Mouse (Mus musculus) MEL (cell line): ENCODE results near the gene Pigyl. TPM values are rescaled to one million over a fixed set of nuclear protein-coding genes. Genes with fewer than 3 reads are reported as not detected.

Source experiments
- DNase-seq: peaks from one replicate; pipeline ENCODE4 v3.0.0; 2011; ENCODE audit warnings: low read depth, low spot score
- H3K27ac ChIP-seq: 2 replicates; pipeline ENCODE4 v1.5.1; 2012; ENCODE audit warnings: low read depth, mild to moderate bottlenecking, control low read depth, low read length, moderate library complexity; ENCODE audit not compliant: control insufficient read depth
- H3K27me3 ChIP-seq, 2 experiments: fragments of 150-350 bp in 1 of 2; sonication (generic) in 1 of 2; 2 replicates each; pipeline ENCODE4 v1.6.1; 2012; ENCODE audit warnings: low read length in 2 of 2, mild to moderate bottlenecking in 2 of 2, improper control_type of control experiment in 1 of 2, moderate library complexity in 1 of 2; ENCODE audit not compliant: insufficient read depth in 2 of 2, control insufficient read depth in 1 of 2
- H3K36me3 ChIP-seq, 2 experiments: 2 replicates each; pipeline ENCODE4 v1.6.1; 2012 to 2014; ENCODE audit warnings: low read length in 2 of 2, improper control_type of control experiment in 1 of 2, inconsistent platforms in 1 of 2, mild to moderate bottlenecking in 1 of 2; ENCODE audit not compliant: insufficient read depth in 2 of 2, control insufficient read depth in 1 of 2
- H3K4me1 ChIP-seq, 2 experiments: fragments of 150-350 bp in 1 of 2; sonication (generic) in 1 of 2; 2 replicates each; pipeline ENCODE4 v1.6.1; 2012; ENCODE audit warnings: low read length in 2 of 2, improper control_type of control experiment in 1 of 2, mild to moderate bottlenecking in 1 of 2; ENCODE audit not compliant: insufficient read depth in 2 of 2, control insufficient read depth in 1 of 2
- H3K4me3 ChIP-seq, 2 experiments: fragments of 150-350 bp in 1 of 2; sonication (generic) in 1 of 2; 2 replicates each; pipeline ENCODE4 v1.5.1; 2012; ENCODE audit warnings: low read depth in 2 of 2, low read length in 2 of 2, mild to moderate bottlenecking in 2 of 2, moderate library complexity in 2 of 2, control low read depth in 1 of 2, improper control_type of control experiment in 1 of 2; ENCODE audit not compliant: control insufficient read depth in 1 of 2, insufficient read depth in 1 of 2
- H3K79me2 ChIP-seq: 2 replicates; pipeline ENCODE4 v1.6.1; 2012; ENCODE audit warnings: mild to moderate bottlenecking, low read length, moderate library complexity; ENCODE audit not compliant: control insufficient read depth, poor library complexity, insufficient read depth
- H3K9ac ChIP-seq: 2 replicates; pipeline ENCODE4 v1.6.1; 2012; ENCODE audit warnings: low read depth, mild to moderate bottlenecking, control low read depth, low read length, moderate library complexity; ENCODE audit not compliant: control insufficient read depth, poor library complexity, severe bottlenecking
- H3K9me3 ChIP-seq: fragments of 150-350 bp; sonication (generic); replicated peaks from 2 replicates; pipeline ENCODE4 v1.6.1; 2012; ENCODE audit warnings: mild to moderate bottlenecking, low read length, improper control_type of control experiment, moderate library complexity; ENCODE audit not compliant: insufficient read depth
- CHD1 ChIP-seq: IDR thresholded peaks from 2 replicates; pipeline ENCODE4 v1.6.1; 2012; ENCODE audit warnings: low read depth, mild to moderate bottlenecking, inconsistent platforms, low read length, improper control_type of control experiment
- CHD2 ChIP-seq: IDR thresholded peaks from 2 replicates; pipeline ENCODE4 v1.6.1; 2011; ENCODE audit warnings: low read length, improper control_type of control experiment
- CTCF ChIP-seq, 3 experiments: IDR thresholded peaks in 2 of 3; conservative IDR thresholded peaks in 1 of 3; 2 replicates each; pipeline ENCODE4 v1.5.1; 2011 to 2012; ENCODE audit warnings: low read length in 3 of 3, low read depth in 2 of 3, mild to moderate bottlenecking in 2 of 3, improper control_type of control experiment in 1 of 3, inconsistent platforms in 1 of 3, mixed read lengths in 1 of 3, moderate library complexity in 1 of 3; ENCODE audit not compliant: control insufficient read depth in 1 of 3, insufficient read depth in 1 of 3, poor library complexity in 1 of 3, severe bottlenecking in 1 of 3
- E2F4 ChIP-seq: IDR thresholded peaks from 2 replicates; pipeline ENCODE4 v1.6.1; 2011; ENCODE audit warnings: low read depth, low read length, improper control_type of control experiment, borderline replicate concordance
- GATA1 ChIP-seq: IDR thresholded peaks from 2 replicates; pipeline ENCODE4 v1.6.1; 2011; ENCODE audit warnings: low read depth, low read length, improper control_type of control experiment
- JUND ChIP-seq: IDR thresholded peaks from 2 replicates; pipeline ENCODE4 v1.6.1; 2011; ENCODE audit warnings: low read depth, mild to moderate bottlenecking, improper control_type of control experiment, low read length
- KAT2A ChIP-seq: conservative IDR thresholded peaks from 2 replicates; pipeline ENCODE4 v1.6.1; 2012; ENCODE audit warnings: low read depth, low read length, improper control_type of control experiment, inconsistent platforms
- MAFK ChIP-seq: IDR thresholded peaks from 2 replicates; pipeline ENCODE4 v1.6.1; 2011; ENCODE audit warnings: low read depth, mild to moderate bottlenecking, low read length, improper control_type of control experiment, borderline replicate concordance
- MXI1 ChIP-seq: IDR thresholded peaks from 2 replicates; pipeline ENCODE4 v1.6.1; 2011; ENCODE audit warnings: mild to moderate bottlenecking, low read depth, low read length, improper control_type of control experiment
- MYB ChIP-seq: IDR thresholded peaks from 2 replicates; pipeline ENCODE4 v1.6.1; 2011; ENCODE audit warnings: mild to moderate bottlenecking, low read depth, low read length, improper control_type of control experiment
- MYC ChIP-seq: IDR thresholded peaks from 2 replicates; pipeline ENCODE4 v1.6.1; 2011; ENCODE audit warnings: low read depth, mild to moderate bottlenecking, low read length, improper control_type of control experiment, moderate library complexity
- POLR2AphosphoS2 ChIP-seq: IDR thresholded peaks from 2 replicates; pipeline ENCODE4 v1.6.1; 2011; ENCODE audit warnings: low read length, improper control_type of control experiment
- RAD21 ChIP-seq: IDR thresholded peaks from 2 replicates; pipeline ENCODE4 v1.6.1; 2011; ENCODE audit warnings: mild to moderate bottlenecking, low read depth, low read length, improper control_type of control experiment
- RCOR1 ChIP-seq: IDR thresholded peaks from 2 replicates; pipeline ENCODE4 v1.6.1; 2012; ENCODE audit warnings: low read depth, mild to moderate bottlenecking, inconsistent platforms, low read length, improper control_type of control experiment
- TAL1 ChIP-seq: IDR thresholded peaks from 2 replicates; pipeline ENCODE4 v1.6.1; 2012; ENCODE audit warnings: mild to moderate bottlenecking, inconsistent platforms, low read length, moderate library complexity, mixed read lengths
- TCF12 ChIP-seq: IDR thresholded peaks from 2 replicates; pipeline ENCODE4 v1.6.1; 2014; ENCODE audit warnings: low read depth, mild to moderate bottlenecking, inconsistent platforms, low read length, improper control_type of control experiment, moderate library complexity
- USF1 ChIP-seq: IDR thresholded peaks from 2 replicates; pipeline ENCODE4 v1.6.1; 2014; ENCODE audit warnings: low read depth, mild to moderate bottlenecking, inconsistent platforms, low read length, improper control_type of control experiment, moderate library complexity
- USF2 ChIP-seq, 2 experiments: IDR thresholded peaks; 2 replicates each; pipeline ENCODE4 v1.6.1; 2011 to 2012; ENCODE audit warnings: improper control_type of control experiment in 2 of 2, low read length in 2 of 2, borderline replicate concordance in 1 of 2, inconsistent platforms in 1 of 2, low read depth in 1 of 2, mild to moderate bottlenecking in 1 of 2; ENCODE audit not compliant: insufficient read depth in 1 of 2
- polyA plus RNA-seq, 2 experiments: library from polyadenylated mRNA; stranded (reverse) in 1 of 2; unstranded in 1 of 2; fragments of >175 nt in 1 of 2; fragments of >200 nt in 1 of 2; gene quantifications; 2 replicates each; pipeline versions ENCODE4 v1.2.1 to v1.2.4; 2012; ENCODE audit warnings: low replicate concordance in 2 of 2, low read depth in 1 of 2; ENCODE audit not compliant: insufficient read length in 2 of 2, insufficient read depth in 1 of 2, missing spikeins in 1 of 2
- total RNA-seq: library from RNA; depleted of rRNA; stranded (reverse); fragments of 300-350 nt; gene quantifications from 2 replicates; pipeline ENCODE4 v1.2.3, GENCODE M21; 2012

Gene Pigyl
- total and polyA plus RNA-seq, 3 experiments: 103 to 146 TPM; not detected in 1

DNA sequence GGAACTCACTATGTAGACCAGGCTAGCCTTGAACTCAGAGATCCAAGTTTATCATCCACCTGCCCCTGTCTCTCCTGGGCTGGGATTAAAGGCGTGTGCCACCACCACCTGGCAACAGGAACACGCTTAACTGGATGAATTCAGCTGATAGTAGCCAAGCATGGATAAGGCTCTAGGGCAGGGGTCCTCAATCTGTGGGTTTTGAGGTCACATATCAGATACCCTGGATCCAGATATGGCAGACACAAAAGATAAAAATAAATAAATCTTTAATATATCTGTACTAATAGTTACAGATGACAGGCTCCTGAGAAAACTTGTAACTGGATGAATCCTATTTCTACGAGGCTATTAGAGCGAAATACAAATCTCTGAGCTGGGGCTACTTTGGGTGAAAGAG is 41.0 kb upstream of the Pigyl start:
- Histone ChIP-seq H3K9ac (peak overlapping the region; percentile 76), H3K27me3 (no peaks in the 10 kb centered on the region), H3K27ac (no peak overlapping the region), H3K4me3 (peak overlapping the region in 1 of 2 experiments; percentile 70; a peak in 1 of 4 replicates), H3K4me1 (peaks cover 0 to 26% of the 10 kb centered on the region in 2 experiments; a peak in 3 of 4 replicates), H3K9me3 (no peaks in the 10 kb centered on the region), H3K36me3 (peaks cover 5 to 12% of the 10 kb centered on the region in 2 experiments), H3K79me2 (peaks cover 13% of the 10 kb centered on the region)
- TF ChIP-seq MAFK (no peak), CHD1 (no peak), USF2 (IDR thresholded peaks at IDR 0.05; ENCODE audit: borderline replicate concordance in 1 of 2, insufficient read depth in 1 of 2, low read depth in 1 of 2, low read length in 2 of 2) (no peak), USF1 (no peak), E2F4 (no peak), GATA1 (peak; percentile 52), RCOR1 (peak; percentile 68), CTCF (IDR thresholded peaks at IDR 0.05 in 2 of 3, conservative IDR thresholded peaks at IDR 0.05 in 1 of 3; ENCODE audit: control insufficient read depth in 1 of 3, insufficient read depth in 1 of 3, low read depth in 2 of 3, low read length in 3 of 3, poor library complexity in 1 of 3, severe bottlenecking in 1 of 3) (no peak)
- DNase-seq: no peak

DNA sequence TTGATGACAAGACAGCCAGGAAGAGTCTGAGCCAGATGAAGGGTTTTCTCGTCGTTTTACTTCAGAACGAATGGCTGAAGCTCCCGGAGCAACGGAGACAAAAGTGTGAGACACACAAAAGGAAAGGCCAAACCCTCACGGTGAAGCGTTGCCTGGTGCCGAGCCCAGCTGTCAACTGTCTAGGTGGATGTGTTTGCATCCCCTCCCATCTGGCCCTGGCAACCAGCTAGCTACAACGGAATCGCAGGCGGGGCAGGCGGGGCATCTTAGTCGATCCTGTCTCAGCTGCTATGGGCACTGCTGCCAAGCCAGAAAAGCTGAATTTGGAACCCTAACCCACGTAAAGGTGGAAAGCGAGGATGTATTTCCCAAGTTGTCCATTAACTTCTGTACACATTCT is 40.6 kb upstream of the Pigyl start:
- peak overlapping the region; percentile 56 to 70 for H3K4me3 ChIP-seq
- H3K36me3 ChIP-seq: peaks cover 3 to 14% of the 10 kb centered on the region in 2 experiments
- H3K27ac ChIP-seq: no peak overlapping the region
- peaks cover 1 to 30% of the 10 kb centered on the region in 2 experiments; a peak in 3 of 4 replicates for H3K4me1 ChIP-seq
- no peaks in the 10 kb centered on the region for H3K9me3 ChIP-seq
- no peak for TF ChIP-seq MAFK
- TF ChIP-seq CHD1: no peak
- no peak for TF ChIP-seq MYB
- no peak for TF ChIP-seq POLR2AphosphoS2
- no peak for TF ChIP-seq CHD2
- no peak for TF ChIP-seq KAT2A
- TF ChIP-seq JUND: no peak
- no peak for TF ChIP-seq TCF12
- TF ChIP-seq TAL1: no peak
- TF ChIP-seq MXI1: no peak
- no peak for TF ChIP-seq MYC
- no peak for TF ChIP-seq RAD21
- no peak for TF ChIP-seq USF2 (IDR thresholded peaks at IDR 0.05; ENCODE audit: borderline replicate concordance in 1 of 2, insufficient read depth in 1 of 2, low read depth in 1 of 2, low read length in 2 of 2)
- no peaks in the 10 kb centered on the region for H3K27me3 ChIP-seq
- peak overlapping the region; percentile 76 for H3K9ac ChIP-seq
- H3K79me2 ChIP-seq: peaks cover 13% of the 10 kb centered on the region
- DNase-seq: peak; percentile 67
